Mouse (Mus musculus) neural tube, embryonic 15.5 days (tissue): Measurements from ENCODE around the gene Cyb561d1. TPM values are rescaled to one million over a fixed set of nuclear protein-coding genes. Genes with fewer than 3 reads are reported as not detected.

Experiments
- ATAC-seq: fragments of 200-750 bp; cut with Nextera tagmentation; 2 replicates; pipeline ENCODE4 v1.8.0; 2017; ENCODE audit warnings: mild to moderate bottlenecking, moderate TSS enrichment, moderate library complexity; ENCODE audit not compliant: low FRiP score
- H3K27ac ChIP-seq: fragments of 300-500 bp; sonication (generic); replicated peaks from 2 replicates; pipeline ENCODE4 v1.5.1; 2015; ENCODE audit warnings: mild to moderate bottlenecking, inconsistent platforms
- H3K27me3 ChIP-seq: fragments of 300-500 bp; sonication (generic); replicated peaks from 2 replicates; pipeline ENCODE4 v1.6.1; 2015; ENCODE audit warnings: inconsistent platforms
- H3K36me3 ChIP-seq: fragments of 300-500 bp; sonication (generic); 2 replicates; pipeline ENCODE4 v1.6.1; 2015; ENCODE audit warnings: inconsistent platforms
- H3K4me1 ChIP-seq: fragments of 300-500 bp; sonication (generic); 2 replicates; pipeline ENCODE4 v1.6.1; 2015; ENCODE audit warnings: inconsistent platforms
- H3K4me2 ChIP-seq: fragments of 300-500 bp; sonication (generic); 2 replicates; pipeline ENCODE4 v1.6.1; 2015; ENCODE audit warnings: inconsistent platforms, mild to moderate bottlenecking, moderate library complexity
- H3K4me3 ChIP-seq: fragments of 300-500 bp; sonication (generic); replicated peaks from 2 replicates; pipeline ENCODE4 v1.5.1; 2015; ENCODE audit warnings: mild to moderate bottlenecking, inconsistent platforms
- H3K9ac ChIP-seq: fragments of 300-500 bp; sonication (generic); replicated peaks from 2 replicates; pipeline ENCODE4 v1.6.1; 2015; ENCODE audit warnings: mild to moderate bottlenecking, inconsistent platforms
- H3K9me3 ChIP-seq: fragments of 300-500 bp; sonication (generic); replicated peaks from 2 replicates; pipeline ENCODE4 v1.6.1; 2016; ENCODE audit warnings: inconsistent platforms
- WGBS: fragments of 180-500 bp; shearing (Covaris S2); methylation state at CpG from one replicate; pipeline ENCODE4 v1.1.7; 2015; ENCODE audit warnings: mixed read lengths; 5-methylcytosine and 5-hydroxymethylcytosine counted together
- polyA plus RNA-seq: library from polyadenylated mRNA; unstranded; fragments of >200 nt; fragmentation: Nextera tagmentation; extraction: Ambion mirVana; gene quantifications from 2 replicates; pipeline ENCODE4 v1.2.1, GENCODE M21; 2015

Cyb561d1 gene
- polyA plus RNA-seq, 1 experiment from 2014 or later: 3.1 TPM

DNA sequence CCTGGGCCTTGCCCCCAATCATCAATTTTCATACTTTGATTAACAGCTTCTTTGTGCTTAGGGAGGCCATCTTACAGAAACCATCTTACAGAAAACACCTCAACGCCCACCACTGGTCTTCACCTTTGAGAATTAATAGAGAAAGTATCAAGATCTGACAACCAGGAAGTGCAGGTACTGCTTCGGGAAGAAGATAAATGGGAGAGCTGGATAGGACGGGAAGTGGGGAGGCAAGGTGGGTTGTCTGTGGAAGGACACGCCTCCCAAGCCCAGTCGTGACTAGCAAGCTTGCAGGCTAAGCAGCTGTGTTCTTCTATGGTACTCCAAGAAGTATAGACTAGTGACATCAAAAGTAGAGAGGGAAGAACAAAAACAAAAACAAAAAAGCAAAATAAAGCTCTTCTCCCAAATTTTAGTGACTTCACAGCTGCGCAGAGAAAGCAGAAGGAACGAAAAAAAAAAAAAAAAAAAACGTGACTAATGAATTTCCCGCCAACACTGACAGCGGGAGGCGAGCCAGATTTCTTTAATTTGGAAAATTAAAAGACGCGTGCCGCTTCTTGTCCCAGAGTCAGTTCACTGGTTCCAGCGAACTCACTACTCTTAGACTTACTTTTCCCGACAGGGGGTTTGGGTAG is 15.4 kb downstream of the Cyb561d1 start:
- H3K27me3 ChIP-seq: peaks cover 3% of the 10 kb centered on the region; the same call in 1 of the 2 replicates
- peak overlapping the region; percentile 75; the same call in 1 of the 2 replicates for H3K27ac ChIP-seq
- H3K4me2 ChIP-seq: peak overlapping the region; percentile 85
- WGBS: 4% methylated on average over 16 of the region's 16 CpGs
- no peaks in the 10 kb centered on the region for H3K9me3 ChIP-seq
- H3K36me3 ChIP-seq: peaks cover 6% of the 10 kb centered on the region; the same call in 1 of the 2 replicates
- H3K4me1 ChIP-seq: peaks cover 48% of the 10 kb centered on the region
- H3K4me3 ChIP-seq: peak overlapping the region; percentile 76
- ATAC-seq: peak; percentile 56; the same call in 1 of the 2 replicates
- H3K9ac ChIP-seq: peak overlapping the region; percentile 82

DNA sequence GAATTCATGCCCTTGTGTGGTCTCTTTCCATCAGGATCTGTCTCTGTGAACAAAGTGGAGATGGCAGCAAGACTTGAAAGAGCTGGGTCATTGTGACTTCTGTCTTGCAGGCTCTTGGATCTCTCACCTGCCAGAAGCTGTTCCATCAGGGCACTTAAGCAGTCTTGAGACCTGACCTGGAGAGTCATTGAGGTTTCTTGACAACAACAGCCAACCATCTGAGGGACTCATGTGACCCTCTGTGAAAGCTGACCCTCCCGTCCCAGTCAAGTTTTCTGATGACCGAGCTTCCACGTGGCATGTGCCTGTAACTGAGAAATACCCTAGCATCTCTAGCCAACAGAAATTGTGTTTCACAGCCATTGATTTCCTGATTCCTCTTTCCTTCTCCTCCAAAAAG is 16.3 kb downstream of the Cyb561d1 start:
- H3K36me3 ChIP-seq: peaks cover 6% of the 10 kb centered on the region; the same call in 1 of the 2 replicates
- no peak overlapping the region for H3K4me2 ChIP-seq
- H3K4me3 ChIP-seq: no peak overlapping the region
- peaks cover 3% of the 10 kb centered on the region; the same call in 1 of the 2 replicates for H3K27me3 ChIP-seq
- no peaks in the 10 kb centered on the region for H3K9me3 ChIP-seq
- H3K9ac ChIP-seq: no peak overlapping the region
- H3K27ac ChIP-seq: no peak overlapping the region
- H3K4me1 ChIP-seq: peaks cover 43% of the 10 kb centered on the region
- no peak for ATAC-seq
- WGBS: 87% methylated on average over 3 of the region's 3 CpGs

DNA sequence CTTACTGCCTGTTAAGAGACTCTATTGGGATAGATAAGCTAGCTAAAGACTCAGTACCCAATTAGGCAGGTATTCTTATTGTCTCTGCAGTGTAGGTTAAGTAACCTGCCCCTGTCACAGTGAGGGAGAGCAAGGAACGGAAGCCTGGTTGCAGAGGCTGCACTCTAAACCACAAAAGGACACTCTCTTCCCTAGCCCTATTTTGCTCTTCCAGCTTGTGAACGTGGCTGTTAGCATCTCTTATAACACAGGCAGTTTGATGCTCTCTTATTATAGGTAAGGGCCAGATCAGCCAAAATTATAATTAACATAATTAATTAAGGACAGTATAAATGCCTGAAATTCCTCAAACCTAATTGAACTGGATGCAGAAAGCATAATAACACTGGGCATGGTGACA is 20.5 kb downstream of the Cyb561d1 start:
- no peak for ATAC-seq
- WGBS: 41% methylated on average over 2 of the region's 2 CpGs
- Histone ChIP-seq H3K9me3 (no peaks in the 10 kb centered on the region), H3K36me3 (no peaks in the 10 kb centered on the region), H3K4me2 (no peak overlapping the region), H3K4me3 (no peak overlapping the region), H3K27ac (no peak overlapping the region), H3K9ac (no peak overlapping the region), H3K4me1 (peaks cover 13% of the 10 kb centered on the region), H3K27me3 (peaks cover 3% of the 10 kb centered on the region; the same call in 1 of the 2 replicates)

DNA sequence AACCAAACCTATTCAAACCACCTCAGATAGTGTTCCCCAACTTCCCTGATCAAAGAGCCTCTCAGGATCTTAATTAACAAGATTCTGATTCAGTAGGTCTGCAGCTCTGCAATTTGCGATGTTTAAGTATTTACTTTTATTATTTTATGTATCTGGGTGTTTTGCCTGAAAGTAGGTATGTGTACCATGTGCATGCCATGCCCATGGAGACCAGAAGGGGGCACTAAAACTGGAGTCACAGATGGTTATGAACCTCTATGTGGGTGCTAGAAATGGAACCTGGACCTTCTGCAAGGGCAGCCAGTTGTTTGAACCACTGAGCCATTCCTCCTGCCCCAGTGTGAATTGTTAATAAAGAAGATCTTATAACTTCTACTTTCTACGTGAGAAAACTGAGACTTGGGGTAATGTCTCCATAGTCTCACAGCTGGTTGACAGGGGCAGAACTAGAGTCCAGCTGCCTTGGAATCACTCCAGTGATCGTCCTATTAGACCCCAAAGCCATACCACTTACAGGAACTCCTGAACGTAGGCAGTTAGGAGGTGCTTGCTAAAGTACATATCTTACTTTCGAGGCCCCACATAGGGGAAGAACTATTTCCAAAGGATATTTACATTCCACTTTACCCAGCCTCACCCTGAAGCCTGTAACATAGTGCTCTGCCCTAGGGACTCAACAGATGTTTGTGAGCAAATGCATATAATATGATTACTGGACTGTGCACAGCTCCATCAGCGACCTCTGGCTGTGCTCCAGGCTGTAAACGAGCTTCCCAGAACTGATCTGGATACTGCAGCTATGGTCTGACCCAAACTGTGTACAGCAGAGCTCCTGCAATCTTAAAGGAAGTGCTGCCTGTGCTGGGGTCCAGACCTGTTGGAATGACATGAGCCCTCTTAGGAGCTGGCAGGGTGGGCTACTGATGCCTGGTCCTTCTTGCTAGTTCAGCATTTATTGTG is 22.0 kb downstream of the Cyb561d1 start:
- no peak overlapping the region for H3K27ac ChIP-seq
- no peaks in the 10 kb centered on the region for H3K36me3 ChIP-seq
- 79% methylated on average over 7 of the region's 7 CpGs for WGBS
- H3K27me3 ChIP-seq: no peaks in the 10 kb centered on the region
- H3K9me3 ChIP-seq: no peaks in the 10 kb centered on the region
- H3K4me2 ChIP-seq: no peak overlapping the region
- ATAC-seq: no peak
- no peak overlapping the region for H3K9ac ChIP-seq
- no peak overlapping the region for H3K4me3 ChIP-seq
- peaks cover 26% of the 10 kb centered on the region for H3K4me1 ChIP-seq

DNA sequence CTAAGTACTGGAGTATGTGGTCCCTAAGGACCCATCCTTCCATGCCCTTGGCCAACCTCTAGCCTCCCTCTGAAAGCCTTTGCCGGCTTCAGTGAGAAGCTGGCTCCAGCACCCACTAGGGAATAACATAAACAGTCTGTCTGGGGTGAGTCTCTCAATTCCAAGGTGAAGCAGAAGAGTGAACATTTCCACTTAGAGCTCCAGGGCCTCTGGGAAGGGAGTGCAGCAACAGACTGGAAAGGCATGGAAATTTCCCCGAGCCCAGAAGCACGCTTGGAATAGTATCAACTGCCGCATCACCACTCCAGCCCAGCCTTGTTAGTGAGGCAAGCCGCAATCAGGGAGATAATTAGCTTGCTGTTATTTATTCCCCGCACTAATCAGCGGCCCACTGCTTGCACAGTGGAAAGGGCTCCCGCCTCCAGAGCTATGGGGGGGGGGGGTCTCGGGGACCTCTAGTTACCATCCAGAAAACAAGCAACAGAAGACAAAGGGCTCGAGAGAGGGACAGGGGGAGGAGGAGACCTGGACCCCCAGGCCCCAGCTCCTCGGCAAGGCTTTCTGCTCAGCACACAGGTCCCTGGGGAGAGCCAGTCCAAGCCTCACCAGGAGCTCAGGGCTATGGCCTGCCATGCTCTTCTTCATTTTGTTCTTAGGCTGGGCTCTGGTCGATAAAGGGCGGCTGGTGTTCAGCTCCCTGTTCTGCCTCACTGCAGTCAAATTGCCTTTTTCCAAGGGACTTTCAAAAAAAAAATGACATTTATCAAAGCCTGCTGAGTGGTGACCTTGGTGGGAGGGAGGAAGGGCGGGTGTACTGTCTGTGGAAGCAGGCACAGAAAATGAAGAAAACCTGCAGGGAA is 26.1 kb downstream of the Cyb561d1 start:
- Histone ChIP-seq H3K27ac (peak overlapping the region; percentile 82), H3K27me3 (no peaks in the 10 kb centered on the region), H3K4me1 (peaks cover 28% of the 10 kb centered on the region), H3K36me3 (no peaks in the 10 kb centered on the region), H3K9me3 (no peaks in the 10 kb centered on the region), H3K4me2 (peak overlapping the region; percentile 43), H3K4me3 (no peak overlapping the region), H3K9ac (no peak overlapping the region)
- 13% methylated on average over 14 of the region's 14 CpGs for WGBS
- peak; percentile 93 for ATAC-seq

DNA sequence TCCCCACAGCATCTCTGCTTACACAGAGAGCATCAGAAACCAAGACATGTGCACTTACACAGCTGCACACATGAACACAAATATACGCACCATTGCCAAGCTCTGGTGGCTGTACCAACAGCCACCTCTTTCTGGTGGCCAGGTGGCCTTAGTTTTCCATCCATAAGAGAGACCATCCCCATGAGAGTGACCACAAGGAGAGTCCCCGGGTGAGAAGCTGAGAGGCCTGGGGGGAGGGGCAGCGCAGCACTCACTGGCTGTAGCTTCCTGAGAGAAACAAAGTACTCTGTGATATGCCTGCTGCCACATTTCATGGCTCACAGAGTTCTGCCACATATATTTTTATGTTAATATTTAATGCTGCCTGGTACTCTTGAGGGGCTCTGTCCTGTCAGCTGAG is 31.8 kb downstream of the Cyb561d1 start:
- H3K4me1 ChIP-seq: peaks cover 52% of the 10 kb centered on the region
- WGBS: 34% methylated on average over 3 of the region's 3 CpGs
- H3K4me3 ChIP-seq: no peak overlapping the region
- no peak overlapping the region for H3K4me2 ChIP-seq
- H3K36me3 ChIP-seq: no peaks in the 10 kb centered on the region
- H3K27me3 ChIP-seq: no peaks in the 10 kb centered on the region
- no peaks in the 10 kb centered on the region for H3K9me3 ChIP-seq
- ATAC-seq: no peak
- H3K27ac ChIP-seq: no peak overlapping the region
- H3K9ac ChIP-seq: 0 out of 2 replicates have a peak overlapping the region, but pooled peaks have one; percentile 5

DNA sequence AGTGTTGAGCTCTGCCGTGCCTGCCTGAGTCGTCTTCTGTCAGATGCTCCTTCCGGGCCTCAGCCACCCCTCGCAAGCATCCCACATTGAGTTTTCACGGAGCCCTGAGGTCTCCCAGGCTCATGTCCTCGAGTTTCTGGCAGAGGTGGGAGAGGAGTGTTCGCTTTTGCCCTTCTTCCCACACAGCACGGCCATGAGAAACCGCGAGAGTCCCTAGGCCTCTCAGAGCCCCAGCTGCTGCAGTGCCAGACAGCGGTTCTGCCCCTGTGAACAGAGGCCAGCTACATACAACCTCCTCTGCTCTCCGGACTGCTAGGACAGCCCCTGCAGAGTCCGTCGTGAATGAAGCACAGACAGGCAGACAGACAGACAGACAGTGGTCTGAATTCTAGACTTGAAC is 33.5 kb downstream of the Cyb561d1 start:
- Histone ChIP-seq H3K27ac (peak overlapping the region; percentile 69; the same call in 1 of the 2 replicates), H3K27me3 (no peaks in the 10 kb centered on the region), H3K36me3 (no peaks in the 10 kb centered on the region), H3K4me1 (peaks cover 45% of the 10 kb centered on the region), H3K4me2 (no peak overlapping the region), H3K9ac (no peak overlapping the region), H3K9me3 (no peaks in the 10 kb centered on the region), H3K4me3 (no peak overlapping the region)
- 30% methylated on average over 14 of the region's 14 CpGs for WGBS
- ATAC-seq: no peak

DNA sequence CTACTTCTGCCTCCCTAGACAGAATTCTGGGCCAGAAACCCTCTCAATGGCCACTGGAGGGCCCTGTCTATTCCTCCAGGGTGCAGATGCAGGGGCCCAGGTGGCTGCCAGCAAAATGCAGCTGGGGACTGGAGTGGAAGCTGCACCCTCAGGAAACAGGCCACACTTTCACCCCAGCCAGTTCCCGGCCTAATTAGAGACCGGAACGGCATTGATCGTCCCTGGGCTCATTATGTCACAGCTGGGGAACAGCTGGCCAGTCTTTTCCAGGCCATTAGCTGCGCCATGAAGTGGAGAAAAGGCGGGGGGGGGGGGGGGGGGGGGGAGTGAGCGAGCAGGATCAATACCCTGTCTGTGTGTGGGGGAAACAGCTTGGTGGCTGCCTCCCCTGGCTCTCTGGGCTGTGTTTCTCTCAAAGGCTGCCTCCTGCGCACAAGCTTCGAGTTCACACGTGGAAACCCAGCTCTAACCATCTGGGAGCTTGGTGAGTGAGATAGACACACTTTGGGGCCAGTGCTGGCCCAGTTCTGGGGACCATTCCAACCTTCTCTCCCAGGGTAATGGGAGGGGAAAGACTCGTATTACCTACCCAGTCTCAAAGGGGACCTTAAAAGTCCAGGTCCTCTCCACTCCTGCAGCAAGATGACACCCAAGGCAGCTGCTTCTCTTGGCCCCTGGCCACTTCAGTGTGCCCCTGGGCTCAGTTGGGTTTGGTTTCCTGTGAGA is 34.4 kb downstream of the Cyb561d1 start:
- peak overlapping the region; percentile 69 for H3K27ac ChIP-seq
- H3K27me3 ChIP-seq: no peaks in the 10 kb centered on the region
- ATAC-seq: peak; percentile 50
- no peak overlapping the region for H3K4me2 ChIP-seq
- H3K9ac ChIP-seq: no peak overlapping the region
- 4% methylated on average over 9 of the region's 11 CpGs for WGBS
- H3K9me3 ChIP-seq: no peaks in the 10 kb centered on the region
- no peaks in the 10 kb centered on the region for H3K36me3 ChIP-seq
- peaks cover 45% of the 10 kb centered on the region for H3K4me1 ChIP-seq
- no peak overlapping the region for H3K4me3 ChIP-seq

DNA sequence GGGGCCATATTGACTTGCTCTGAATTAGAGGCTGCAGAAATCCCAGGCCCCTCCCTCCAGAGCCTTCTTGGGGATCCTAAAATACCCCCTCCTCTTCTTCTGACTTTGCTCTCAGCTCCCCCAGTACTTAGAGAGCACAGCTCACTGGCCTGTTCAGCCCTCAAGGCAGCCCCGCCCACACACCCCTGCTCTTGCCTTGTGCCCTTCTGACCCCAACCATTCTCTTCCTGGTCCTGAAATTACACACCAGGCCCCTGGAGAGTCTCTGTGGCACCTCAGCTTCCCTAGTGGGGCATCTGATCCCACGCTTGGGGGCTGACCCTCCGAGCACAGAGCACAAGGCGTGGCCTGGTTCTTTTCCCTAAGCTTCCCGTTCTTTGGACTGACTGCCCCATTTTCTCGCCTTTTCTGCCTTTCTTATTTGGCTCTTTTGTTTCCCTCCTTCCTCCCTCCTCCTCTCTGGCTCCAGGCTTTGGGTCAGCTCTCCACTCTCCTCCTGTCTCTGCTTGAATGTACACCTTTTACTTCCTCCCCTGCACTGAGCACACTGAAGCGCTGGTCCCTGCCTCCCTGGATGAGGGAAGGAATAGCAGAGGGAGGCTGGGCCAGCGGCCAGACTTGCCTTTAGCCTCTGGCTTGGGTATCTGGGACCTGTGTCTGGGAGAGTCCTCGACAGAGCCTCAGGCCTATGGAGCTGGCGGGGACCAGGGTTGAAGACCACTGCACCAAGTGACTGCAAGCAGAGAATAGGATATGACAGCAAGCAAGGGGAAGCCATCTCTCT is 35.3 kb downstream of the Cyb561d1 start:
- Histone ChIP-seq H3K4me3 (no peak overlapping the region), H3K36me3 (no peaks in the 10 kb centered on the region), H3K4me2 (0 out of 2 replicates have a peak overlapping the region, but pooled peaks have one; percentile 57), H3K9me3 (no peaks in the 10 kb centered on the region), H3K27ac (peak overlapping the region; percentile 69), H3K4me1 (peaks cover 45% of the 10 kb centered on the region), H3K9ac (0 out of 2 replicates have a peak overlapping the region, but pooled peaks have one; percentile 26), H3K27me3 (no peaks in the 10 kb centered on the region)
- peak; percentile 37 for ATAC-seq
- 24% methylated on average over 10 of the region's 10 CpGs for WGBS

DNA sequence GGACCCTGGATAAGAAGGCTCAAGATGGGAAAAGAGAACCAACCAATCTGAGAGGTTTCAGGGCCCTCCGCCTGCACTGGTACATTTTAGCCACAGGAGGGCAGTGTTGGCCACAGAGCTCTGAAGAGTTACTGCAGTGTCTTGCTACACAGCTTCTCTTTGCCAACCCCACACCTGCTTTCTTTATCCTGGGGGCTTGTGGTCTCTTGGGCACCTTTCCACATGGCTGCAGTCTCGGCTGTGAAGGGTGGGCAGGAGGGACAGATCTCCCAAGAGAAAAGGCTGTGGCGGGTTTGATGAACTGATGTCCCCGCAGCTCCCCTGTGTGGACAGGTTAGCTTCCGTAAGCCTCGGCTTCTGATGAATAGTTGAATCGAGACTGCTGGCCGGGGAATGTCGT is 36.2 kb downstream of the Cyb561d1 start:
- no peaks in the 10 kb centered on the region for H3K27me3 ChIP-seq
- H3K27ac ChIP-seq: 0 out of 2 replicates have a peak overlapping the region, but pooled peaks have one; percentile 69
- WGBS: 14% methylated on average over 9 of the region's 9 CpGs
- peaks cover 45% of the 10 kb centered on the region for H3K4me1 ChIP-seq
- no peaks in the 10 kb centered on the region for H3K36me3 ChIP-seq
- H3K4me2 ChIP-seq: peak overlapping the region; percentile 57
- H3K9ac ChIP-seq: 0 out of 2 replicates have a peak overlapping the region, but pooled peaks have one; percentile 14
- peak overlapping the region; percentile 25 for H3K4me3 ChIP-seq
- no peaks in the 10 kb centered on the region for H3K9me3 ChIP-seq
- ATAC-seq: peak; percentile 67
